Mouse (Mus musculus) midbrain, embryonic 13.5 days (tissue): ENCODE data around the gene Fer. TPM values are rescaled to one million over a fixed set of nuclear protein-coding genes. Genes with fewer than 3 reads are reported as not detected.

ENCODE experiments used
- ATAC-seq: fragments of 200-750 bp; cut with Nextera tagmentation; 2 replicates; pipeline ENCODE4 v1.8.0; 2017; ENCODE audit warnings: mild to moderate bottlenecking, moderate TSS enrichment, moderate library complexity
- H3K27ac ChIP-seq: fragments of 300-500 bp; sonication (generic); 2 replicates; pipeline ENCODE4 v1.5.1; 2015; ENCODE audit warnings: inconsistent platforms, mild to moderate bottlenecking, moderate library complexity
- H3K27me3 ChIP-seq: fragments of 300-500 bp; sonication (generic); 2 replicates; pipeline ENCODE4 v1.6.1; 2015; ENCODE audit warnings: mild to moderate bottlenecking, inconsistent platforms
- H3K36me3 ChIP-seq: fragments of 300-500 bp; sonication (generic); 2 replicates; pipeline ENCODE4 v1.6.1; 2015; ENCODE audit warnings: mild to moderate bottlenecking, inconsistent platforms
- H3K4me1 ChIP-seq: fragments of 300-500 bp; sonication (generic); replicated peaks from 2 replicates; pipeline ENCODE4 v1.6.1; 2015; ENCODE audit warnings: inconsistent platforms
- H3K4me2 ChIP-seq: fragments of 300-500 bp; sonication (generic); replicated peaks from 2 replicates; pipeline ENCODE4 v1.6.1; 2015; ENCODE audit warnings: moderate library complexity, mild to moderate bottlenecking, inconsistent platforms
- H3K4me3 ChIP-seq: fragments of 300-500 bp; sonication (generic); replicated peaks from 2 replicates; pipeline ENCODE4 v1.5.1; 2015; ENCODE audit warnings: mild to moderate bottlenecking, inconsistent platforms
- H3K9ac ChIP-seq: fragments of 300-500 bp; sonication (generic); replicated peaks from 2 replicates; pipeline ENCODE4 v1.6.1; 2015; ENCODE audit warnings: mild to moderate bottlenecking, inconsistent platforms
- H3K9me3 ChIP-seq: fragments of 300-500 bp; sonication (generic); 2 replicates; pipeline ENCODE4 v1.6.1; 2016; ENCODE audit warnings: mild to moderate bottlenecking, inconsistent platforms
- WGBS: fragments of 180-500 bp; shearing (Covaris S2); methylation state at CpG from one replicate; pipeline ENCODE4 v1.1.7; 2015; 5-methylcytosine and 5-hydroxymethylcytosine counted together
- polyA plus RNA-seq: library from polyadenylated mRNA; unstranded; fragments of >200 nt; fragmentation: Nextera tagmentation; extraction: Ambion mirVana; gene quantifications from 2 replicates; pipeline ENCODE4 v1.2.1, GENCODE M21; 2015

The Fer gene
- polyA plus RNA-seq, 1 experiment from 2014 or later = 35.4 TPM

DNA sequence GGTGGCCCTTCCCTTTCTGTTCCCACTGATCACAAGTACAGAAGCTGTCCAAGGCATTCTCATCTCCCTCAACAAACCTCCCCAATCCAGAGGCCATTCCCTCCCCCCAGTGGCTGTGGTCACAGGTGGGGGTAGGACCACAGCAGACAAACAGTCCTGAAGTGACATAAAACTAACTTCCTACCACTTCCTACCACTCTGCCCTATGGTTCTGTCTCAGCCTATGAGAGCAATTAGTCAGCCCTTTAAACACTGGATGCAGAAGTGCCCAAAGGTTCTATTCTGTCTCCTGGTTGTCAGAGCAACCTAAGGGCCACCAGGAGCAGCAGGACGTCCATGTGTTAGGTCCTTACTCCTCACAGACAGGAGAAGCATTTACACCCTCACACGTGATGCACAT, 309.6 kb downstream of the Fer start:
- no peaks in the 10 kb centered on the region for H3K27me3 ChIP-seq
- H3K9ac ChIP-seq = no peak overlapping the region
- H3K9me3 ChIP-seq = no peaks in the 10 kb centered on the region
- H3K4me1 ChIP-seq = peaks cover 6% of the 10 kb centered on the region
- WGBS = 84% methylated on average over 2 of the region's 2 CpGs
- no peak for ATAC-seq
- H3K36me3 ChIP-seq = no peaks in the 10 kb centered on the region
- no peak overlapping the region for H3K4me2 ChIP-seq
- H3K4me3 ChIP-seq = no peak overlapping the region
- no peak overlapping the region for H3K27ac ChIP-seq

DNA sequence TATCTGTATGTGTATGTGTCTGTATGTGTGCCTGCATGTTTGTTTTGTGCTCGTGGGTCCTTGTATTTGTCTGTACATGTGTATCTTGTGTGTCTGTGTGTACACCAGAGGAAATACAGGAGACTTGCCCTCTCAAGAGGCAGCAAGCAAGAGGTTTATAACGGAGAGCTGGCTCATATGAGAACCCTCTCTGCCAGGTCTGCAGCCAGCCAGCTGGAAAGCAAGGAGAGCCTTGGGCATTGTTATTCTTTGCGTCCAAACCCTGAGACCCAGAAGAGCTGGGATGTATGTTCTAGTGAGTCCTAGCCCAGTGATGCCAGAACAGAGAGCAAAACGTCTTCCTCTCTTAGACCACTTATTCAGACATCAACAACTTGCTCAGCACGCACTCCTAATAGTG, 317.7 kb downstream of the Fer start:
- ATAC-seq = no peak
- WGBS = 85% methylated on average over 5 of the region's 5 CpGs
- Histone ChIP-seq H3K9me3 (no peaks in the 10 kb centered on the region), H3K9ac (no peak overlapping the region), H3K4me1 (no peaks in the 10 kb centered on the region), H3K4me3 (no peak overlapping the region), H3K4me2 (no peak overlapping the region), H3K27ac (no peak overlapping the region), H3K27me3 (no peaks in the 10 kb centered on the region), H3K36me3 (no peaks in the 10 kb centered on the region)

DNA sequence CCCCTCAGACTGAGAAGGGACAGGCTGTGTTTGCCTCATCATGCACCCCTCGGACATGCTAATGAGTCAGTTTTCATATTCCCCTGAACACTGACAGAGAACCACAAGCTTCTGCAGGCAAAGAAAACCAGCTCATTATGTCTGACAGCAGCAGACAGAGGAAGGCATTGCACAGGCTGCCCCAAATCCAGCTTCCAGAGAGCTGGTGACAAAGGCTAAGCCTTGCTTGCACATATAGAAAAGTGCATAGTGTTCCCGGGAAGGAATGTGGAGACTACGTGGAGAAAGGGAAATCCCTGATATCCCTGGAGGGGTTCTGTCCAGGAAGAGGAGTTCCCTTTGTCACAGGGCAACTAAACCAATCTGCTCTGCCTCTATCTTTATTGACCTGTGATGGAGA, 318.4 kb downstream of the Fer start:
- Histone ChIP-seq H3K9ac (no peak overlapping the region), H3K27me3 (no peaks in the 10 kb centered on the region), H3K36me3 (no peaks in the 10 kb centered on the region), H3K27ac (peak overlapping the region; percentile 44), H3K4me2 (no peak overlapping the region), H3K4me3 (no peak overlapping the region), H3K9me3 (no peaks in the 10 kb centered on the region), H3K4me1 (no peaks in the 10 kb centered on the region)
- WGBS = 54% methylated on average over 3 of the region's 3 CpGs
- ATAC-seq = no peak

DNA sequence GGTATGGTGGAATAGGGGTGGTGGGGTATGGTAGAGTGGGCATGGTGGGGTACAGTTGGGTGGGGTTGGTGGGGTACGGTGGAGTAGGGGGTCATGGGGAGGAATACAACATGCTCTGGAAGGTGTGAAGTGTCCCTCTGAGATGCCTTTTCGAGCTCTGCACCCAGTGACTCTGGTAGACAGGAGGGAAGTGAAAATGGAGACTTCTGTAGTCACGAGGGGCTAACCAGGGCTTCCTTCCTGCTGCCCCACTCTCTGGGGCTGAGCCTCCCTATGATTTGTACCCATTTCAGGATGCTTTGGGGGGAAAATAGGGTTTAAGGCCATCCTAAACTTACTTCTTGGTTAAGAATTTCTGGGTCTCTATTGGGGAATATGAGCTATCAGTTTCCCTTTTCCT, 319.7 kb downstream of the Fer start:
- ATAC-seq = no peak
- H3K4me2 ChIP-seq = no peak overlapping the region
- no peak overlapping the region for H3K27ac ChIP-seq
- WGBS = 90% methylated on average over 3 of the region's 3 CpGs
- H3K4me3 ChIP-seq = no peak overlapping the region
- no peak overlapping the region for H3K9ac ChIP-seq
- no peaks in the 10 kb centered on the region for H3K36me3 ChIP-seq
- no peaks in the 10 kb centered on the region for H3K9me3 ChIP-seq
- no peaks in the 10 kb centered on the region for H3K4me1 ChIP-seq
- H3K27me3 ChIP-seq = no peaks in the 10 kb centered on the region

DNA sequence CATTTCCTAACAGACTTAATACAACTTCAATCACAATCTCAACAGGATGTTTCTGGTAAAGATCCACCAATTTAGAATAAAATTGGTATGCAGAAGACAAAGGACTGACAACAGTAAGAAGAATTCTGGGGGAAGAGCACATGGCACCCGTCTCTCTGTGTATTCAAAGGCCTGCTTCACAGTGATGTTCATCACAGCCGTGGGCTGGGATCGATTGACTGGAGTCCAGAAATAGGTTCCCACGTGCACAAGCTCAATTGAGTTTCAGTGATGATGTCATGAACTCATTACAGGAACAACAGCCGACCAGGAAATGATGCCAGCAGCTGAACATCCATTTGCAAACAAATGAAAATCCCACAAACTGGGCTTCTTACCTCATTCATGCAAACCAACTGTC, 320.3 kb downstream of the Fer start:
- Histone ChIP-seq H3K9ac (no peak overlapping the region), H3K36me3 (no peaks in the 10 kb centered on the region), H3K4me1 (no peaks in the 10 kb centered on the region), H3K4me3 (no peak overlapping the region), H3K4me2 (no peak overlapping the region), H3K9me3 (no peaks in the 10 kb centered on the region), H3K27ac (no peak overlapping the region), H3K27me3 (no peaks in the 10 kb centered on the region)
- ATAC-seq = no peak
- WGBS = 63% methylated on average over 5 of the region's 5 CpGs

Other genes with a start within 250 kb of the Fer start
- 1.8 and 2.6 TPM in 2 replicates for gene A930002H24Rik, start 729 bp downstream of the Fer start, polyA plus RNA-seq